Mouse (Mus musculus): ENCODE results near the gene Fgfr2. TPM values are rescaled to one million over a fixed set of nuclear protein-coding genes. Genes with fewer than 3 reads are reported as not detected.
A peak's percentile ranks its signal among the peaks of the same experiment; 100 is the strongest.

Fgfr2 gene
- polyA plus RNA-seq, 1 experiment from 2014 or later, result 92.0 TPM

- H3K36me3 ChIP-seq (ENCODE audit: control insufficient read depth, insufficient read depth, low read length), result no peaks in the 10 kb centered on the region
- H3K9me3 ChIP-seq (ENCODE audit: control insufficient read depth, low read length), result no peaks in the 10 kb centered on the region
- no peak overlapping the region for H3K27ac ChIP-seq (ENCODE audit: low read depth, low read length)
- 54% methylated on average over 5 of the region's 5 CpGs for WGBS
- ATAC-seq (ENCODE audit: low FRiP score) (no peak), DNase-seq (ENCODE audit: low spot score, missing footprints) (peak; percentile 54)
- no peak overlapping the region for H3K4me2 ChIP-seq
- H3K9ac ChIP-seq (ENCODE audit: low read length), result no peak overlapping the region
- no peaks in the 10 kb centered on the region for H3K27me3 ChIP-seq (ENCODE audit: control insufficient read depth, insufficient read depth, low read length)
- H3K4me3 ChIP-seq (ENCODE audit: low read depth, low read length), result no peak overlapping the region
- H3K4me1 ChIP-seq (ENCODE audit: control insufficient read depth, insufficient read depth, low read length), result no peaks in the 10 kb centered on the region
Measured at GRCm38 (mm10) chr7:132183892-132184404, 939.2 kb downstream of the Fgfr2 start.

GRCm38 (mm10) chr7:132181586-132182198, 941.5 kb downstream of the Fgfr2 start:
- no peak overlapping the region for H3K27ac ChIP-seq (ENCODE audit: low read depth, low read length)
- WGBS, result 95% methylated on average over 4 of the region's 4 CpGs
- ATAC-seq (ENCODE audit: low FRiP score) (no peak), DNase-seq (ENCODE audit: low spot score, missing footprints) (no peak)
- no peak overlapping the region for H3K4me2 ChIP-seq
- H3K27me3 ChIP-seq (ENCODE audit: control insufficient read depth, insufficient read depth, low read length), result no peaks in the 10 kb centered on the region
- H3K9ac ChIP-seq (ENCODE audit: low read length), result no peak overlapping the region
- H3K36me3 ChIP-seq (ENCODE audit: control insufficient read depth, insufficient read depth, low read length), result no peaks in the 10 kb centered on the region
- H3K4me3 ChIP-seq (ENCODE audit: low read depth, low read length), result no peak overlapping the region
- H3K9me3 ChIP-seq (ENCODE audit: control insufficient read depth, low read length), result no peaks in the 10 kb centered on the region
- no peaks in the 10 kb centered on the region for H3K4me1 ChIP-seq (ENCODE audit: control insufficient read depth, insufficient read depth, low read length)

- no peak overlapping the region for H3K27ac ChIP-seq (ENCODE audit: low read depth, low read length)
- no peak overlapping the region for H3K9ac ChIP-seq (ENCODE audit: low read length)
- H3K27me3 ChIP-seq (ENCODE audit: control insufficient read depth, insufficient read depth, low read length), result no peaks in the 10 kb centered on the region
- H3K4me1 ChIP-seq (ENCODE audit: control insufficient read depth, insufficient read depth, low read length), result no peaks in the 10 kb centered on the region
- H3K36me3 ChIP-seq (ENCODE audit: control insufficient read depth, insufficient read depth, low read length), result no peaks in the 10 kb centered on the region
- H3K9me3 ChIP-seq (ENCODE audit: control insufficient read depth, low read length), result no peaks in the 10 kb centered on the region
- DNase-seq (ENCODE audit: low spot score, missing footprints) (no peak), ATAC-seq (ENCODE audit: low FRiP score) (no peak)
- no peak overlapping the region for H3K4me3 ChIP-seq (ENCODE audit: low read depth, low read length)
- WGBS, result 88% methylated on average over 3 of the region's 3 CpGs
- H3K4me2 ChIP-seq, result no peak overlapping the region
Measured at GRCm38 (mm10) chr7:132181042-132181441, 942.1 kb downstream of the Fgfr2 start.

- no peak for ATAC-seq (ENCODE audit: low FRiP score)
- no peak overlapping the region for H3K4me3 ChIP-seq (ENCODE audit: low read depth, low read length)
- H3K9me3 ChIP-seq (ENCODE audit: control insufficient read depth, low read length), result no peaks in the 10 kb centered on the region
- DNase-seq (ENCODE audit: low spot score, missing footprints), result no peak
- 54% methylated on average over 1 of the region's 1 CpGs for WGBS
- H3K4me2 ChIP-seq, result no peak overlapping the region
- H3K27ac ChIP-seq (ENCODE audit: low read depth, low read length), result no peak overlapping the region
- H3K4me1 ChIP-seq (ENCODE audit: control insufficient read depth, insufficient read depth, low read length), result no peaks in the 10 kb centered on the region
- no peak overlapping the region for H3K9ac ChIP-seq (ENCODE audit: low read length)
- no peaks in the 10 kb centered on the region for H3K27me3 ChIP-seq (ENCODE audit: control insufficient read depth, insufficient read depth, low read length)
- no peaks in the 10 kb centered on the region for H3K36me3 ChIP-seq (ENCODE audit: control insufficient read depth, insufficient read depth, low read length)
Measured at GRCm38 (mm10) chr7:132179049-132179448, 944.1 kb downstream of the Fgfr2 start.

- no peaks in the 10 kb centered on the region for H3K36me3 ChIP-seq (ENCODE audit: control insufficient read depth, insufficient read depth, low read length)
- no peak for DNase-seq (ENCODE audit: low spot score, missing footprints)
- no peak overlapping the region for H3K9ac ChIP-seq (ENCODE audit: low read length)
- H3K4me1 ChIP-seq (ENCODE audit: control insufficient read depth, insufficient read depth, low read length), result no peaks in the 10 kb centered on the region
- no peaks in the 10 kb centered on the region for H3K27me3 ChIP-seq (ENCODE audit: control insufficient read depth, insufficient read depth, low read length)
- H3K4me3 ChIP-seq (ENCODE audit: low read depth, low read length), result no peak overlapping the region
- H3K27ac ChIP-seq (ENCODE audit: low read depth, low read length), result no peak overlapping the region
- H3K9me3 ChIP-seq (ENCODE audit: control insufficient read depth, low read length), result no peaks in the 10 kb centered on the region
- no peak overlapping the region for H3K4me2 ChIP-seq
- ATAC-seq (ENCODE audit: low FRiP score), result no peak
- 94% methylated on average over 5 of the region's 5 CpGs for WGBS
Measured at GRCm38 (mm10) chr7:132174787-132175186, 948.4 kb downstream of the Fgfr2 start.

- H3K4me1 ChIP-seq (ENCODE audit: control insufficient read depth, insufficient read depth, low read length), result no peaks in the 10 kb centered on the region; the same call in 1 of the 2 replicates
- no peaks in the 10 kb centered on the region for H3K36me3 ChIP-seq (ENCODE audit: control insufficient read depth, insufficient read depth, low read length)
- ATAC-seq (ENCODE audit: low FRiP score) (no peak), DNase-seq (ENCODE audit: low spot score, missing footprints) (no peak)
- no peaks in the 10 kb centered on the region for H3K27me3 ChIP-seq (ENCODE audit: control insufficient read depth, insufficient read depth, low read length)
- no peak overlapping the region for H3K27ac ChIP-seq (ENCODE audit: low read depth, low read length)
- no peak overlapping the region for H3K9ac ChIP-seq (ENCODE audit: low read length)
- no peak overlapping the region for H3K4me3 ChIP-seq (ENCODE audit: low read depth, low read length)
- WGBS, result 82% methylated on average over 2 of the region's 2 CpGs
- H3K4me2 ChIP-seq, result no peak overlapping the region
- H3K9me3 ChIP-seq (ENCODE audit: control insufficient read depth, low read length), result no peaks in the 10 kb centered on the region
Measured at GRCm38 (mm10) chr7:132174296-132174695, 948.9 kb downstream of the Fgfr2 start.

GRCm38 (mm10) chr7:132172220-132172619, 950.9 kb downstream of the Fgfr2 start:
- Histone ChIP-seq H3K27ac (ENCODE audit: low read depth, low read length) (no peak overlapping the region), H3K4me2 (no peak overlapping the region), H3K4me3 (ENCODE audit: low read depth, low read length) (no peak overlapping the region), H3K4me1 (ENCODE audit: control insufficient read depth, insufficient read depth, low read length) (no peaks in the 10 kb centered on the region; the same call in 1 of the 2 replicates), H3K9ac (ENCODE audit: low read length) (no peak overlapping the region), H3K9me3 (ENCODE audit: control insufficient read depth, low read length) (no peaks in the 10 kb centered on the region), H3K27me3 (ENCODE audit: control insufficient read depth, insufficient read depth, low read length) (no peaks in the 10 kb centered on the region), H3K36me3 (ENCODE audit: control insufficient read depth, insufficient read depth, low read length) (no peaks in the 10 kb centered on the region)
- DNase-seq (ENCODE audit: low spot score, missing footprints) (no peak), ATAC-seq (ENCODE audit: low FRiP score) (no peak)
- WGBS, result 72% methylated on average over 5 of the region's 5 CpGs

GRCm38 (mm10) chr7:132171716-132172115, 951.4 kb downstream of the Fgfr2 start:
- Histone ChIP-seq H3K9me3 (ENCODE audit: control insufficient read depth, low read length) (no peaks in the 10 kb centered on the region), H3K4me3 (ENCODE audit: low read depth, low read length) (no peak overlapping the region), H3K9ac (ENCODE audit: low read length) (no peak overlapping the region), H3K4me2 (no peak overlapping the region), H3K36me3 (ENCODE audit: control insufficient read depth, insufficient read depth, low read length) (no peaks in the 10 kb centered on the region), H3K27me3 (ENCODE audit: control insufficient read depth, insufficient read depth, low read length) (no peaks in the 10 kb centered on the region), H3K27ac (ENCODE audit: low read depth, low read length) (no peak overlapping the region), H3K4me1 (ENCODE audit: control insufficient read depth, insufficient read depth, low read length) (no peaks in the 10 kb centered on the region; the same call in 1 of the 2 replicates)
- WGBS, result 91% methylated on average over 5 of the region's 5 CpGs
- no peak for DNase-seq (ENCODE audit: low spot score, missing footprints)
- ATAC-seq (ENCODE audit: low FRiP score), result no peak

GRCm38 (mm10) chr7:132169419-132170169, 953.6 kb downstream of the Fgfr2 start:
- Histone ChIP-seq H3K4me2 (no peak overlapping the region), H3K9me3 (ENCODE audit: control insufficient read depth, low read length) (no peaks in the 10 kb centered on the region), H3K27ac (ENCODE audit: low read depth, low read length) (no peak overlapping the region), H3K9ac (ENCODE audit: low read length) (no peak overlapping the region), H3K27me3 (ENCODE audit: control insufficient read depth, insufficient read depth, low read length) (no peaks in the 10 kb centered on the region), H3K36me3 (ENCODE audit: control insufficient read depth, insufficient read depth, low read length) (no peaks in the 10 kb centered on the region), H3K4me1 (ENCODE audit: control insufficient read depth, insufficient read depth, low read length) (no peaks in the 10 kb centered on the region; the same call in 1 of the 2 replicates), H3K4me3 (ENCODE audit: low read depth, low read length) (no peak overlapping the region)
- ATAC-seq (ENCODE audit: low FRiP score) (peak; percentile 35; the same call in 1 of the 2 replicates), DNase-seq (ENCODE audit: low spot score, missing footprints) (no peak)
- 60% methylated on average over 7 of the region's 7 CpGs for WGBS
